Mouse (Mus musculus): ENCODE measurements around the gene Mrps27.

The Mrps27 gene

DNA sequence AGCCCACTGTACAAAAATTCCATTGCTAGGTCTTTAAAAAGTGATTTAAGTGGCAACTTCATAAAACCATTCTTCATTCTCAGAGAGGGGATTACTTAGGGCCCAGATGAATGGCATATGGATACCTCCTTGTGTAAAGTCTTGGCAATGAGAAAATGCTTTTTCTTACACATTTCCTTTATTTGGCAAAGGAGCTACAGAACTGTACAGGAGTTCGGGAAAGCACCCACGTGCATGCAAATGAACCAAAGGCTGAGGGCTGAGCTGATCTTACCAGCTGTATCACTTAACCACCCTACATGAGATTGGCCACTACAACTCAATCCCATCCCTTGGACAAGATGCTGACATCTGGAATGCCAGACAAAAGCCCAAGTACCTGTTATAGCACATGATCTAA is 95.6 kb downstream of the Mrps27 start:
- no peak for DNase-seq (ENCODE audit: low spot score)

DNA sequence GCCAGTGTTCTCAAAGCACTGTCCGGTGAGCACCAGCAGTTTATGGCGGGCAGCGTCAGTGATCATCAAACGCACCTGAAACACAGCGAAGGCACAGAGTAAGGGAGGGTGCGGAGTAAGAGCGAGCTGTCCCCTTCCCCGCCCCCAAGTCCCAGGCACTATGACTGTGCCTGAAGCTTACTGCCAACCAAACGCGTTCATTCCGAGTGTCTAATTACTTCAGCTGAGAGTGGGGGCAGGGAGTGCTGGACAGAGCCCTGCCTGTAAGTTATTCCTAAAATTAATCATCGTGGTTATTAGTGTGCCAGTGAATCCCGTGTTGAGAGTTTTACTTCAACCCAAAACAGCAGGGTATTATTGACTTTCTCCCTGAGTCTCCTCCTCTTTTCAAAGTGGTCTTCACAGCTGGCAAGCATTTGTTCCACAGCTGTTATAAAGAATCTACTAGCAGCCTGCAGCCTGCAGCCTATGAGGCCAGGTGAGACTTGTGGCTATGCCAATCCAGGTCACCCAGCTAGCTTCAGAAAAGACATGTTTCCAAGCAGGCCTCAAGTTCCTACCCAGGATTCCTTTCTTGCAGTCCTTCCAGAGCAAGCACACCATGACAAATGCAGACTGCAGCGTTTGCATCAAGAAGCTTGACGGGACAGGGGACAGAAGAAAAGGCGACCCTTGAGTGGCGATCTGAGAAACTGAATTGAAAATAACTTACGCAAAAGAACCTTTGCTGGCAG is 97.3 kb downstream of the Mrps27 start:
- DNase-seq (ENCODE audit: low spot score): no peak

DNA sequence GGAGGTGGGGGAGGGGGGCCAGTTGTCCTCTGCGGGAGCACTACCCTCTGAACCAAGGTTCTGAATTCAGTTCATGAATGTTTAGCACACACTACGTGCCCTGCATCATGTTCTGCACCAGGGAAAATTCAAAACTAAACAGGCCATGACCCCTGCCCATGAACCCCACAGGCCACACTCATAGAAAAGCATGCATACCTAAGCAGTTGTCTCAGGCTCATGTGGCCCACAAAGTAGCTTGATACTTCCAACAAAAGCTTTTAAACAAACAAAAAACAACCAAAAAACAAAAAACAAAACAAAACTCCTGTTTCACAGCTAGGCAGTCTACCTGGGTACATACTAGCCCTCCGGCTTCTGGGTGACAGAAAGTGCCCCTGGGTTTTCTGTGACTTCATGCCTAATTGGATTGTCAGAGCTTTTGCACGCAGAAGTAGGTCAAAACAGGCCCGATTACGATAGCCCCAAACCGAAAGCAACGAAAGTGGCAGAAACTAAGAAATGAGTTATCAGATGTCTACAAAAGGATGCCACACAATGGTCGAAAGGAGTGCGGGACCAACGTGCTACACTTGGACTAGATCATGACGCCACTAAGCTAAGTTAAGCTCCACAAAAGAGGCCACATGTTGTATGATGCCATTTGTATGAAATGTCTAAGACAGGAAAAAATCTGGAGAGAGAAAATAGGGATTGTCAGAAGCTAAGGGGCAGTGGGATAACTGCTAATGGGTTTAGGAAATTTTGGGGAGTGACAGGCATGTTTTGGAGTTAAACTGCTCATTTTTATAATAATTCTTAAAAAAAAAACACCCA is 98.1 kb downstream of the Mrps27 start:
- no peak for DNase-seq (ENCODE audit: low spot score)

DNA sequence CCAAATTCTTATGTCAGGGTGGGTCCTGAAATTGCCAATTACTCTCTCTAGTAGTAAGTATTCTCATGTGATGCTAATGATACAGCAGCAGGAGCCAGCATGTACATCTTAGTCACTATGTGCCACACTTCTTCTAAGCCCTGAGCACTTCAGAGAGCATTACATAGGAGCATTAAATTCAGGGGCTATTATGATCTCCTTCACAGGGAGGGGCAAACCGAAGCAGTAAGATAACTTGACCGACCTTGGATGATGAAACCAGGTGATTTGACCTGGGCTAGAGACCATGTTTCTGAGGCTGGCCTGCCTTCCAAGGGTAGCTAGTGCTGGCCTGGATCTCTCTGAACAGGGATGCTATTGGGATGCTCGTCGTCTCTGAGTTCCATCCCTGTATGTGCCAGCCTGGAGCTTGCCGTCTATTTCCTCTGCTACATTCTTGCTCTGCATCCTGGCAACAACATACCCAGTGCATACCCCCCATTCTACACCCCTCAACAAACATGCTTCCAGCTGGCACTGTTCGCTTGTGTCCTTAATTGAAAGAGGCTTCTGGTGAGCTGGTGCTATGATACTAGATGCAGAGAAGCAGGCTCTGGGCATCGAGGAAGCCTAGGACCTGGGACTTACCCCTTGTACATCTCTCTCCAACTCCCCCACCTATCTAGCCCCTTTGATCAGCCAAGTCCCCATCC is 99.0 kb downstream of the Mrps27 start:
- no peak for DNase-seq (ENCODE audit: low spot score)

DNA sequence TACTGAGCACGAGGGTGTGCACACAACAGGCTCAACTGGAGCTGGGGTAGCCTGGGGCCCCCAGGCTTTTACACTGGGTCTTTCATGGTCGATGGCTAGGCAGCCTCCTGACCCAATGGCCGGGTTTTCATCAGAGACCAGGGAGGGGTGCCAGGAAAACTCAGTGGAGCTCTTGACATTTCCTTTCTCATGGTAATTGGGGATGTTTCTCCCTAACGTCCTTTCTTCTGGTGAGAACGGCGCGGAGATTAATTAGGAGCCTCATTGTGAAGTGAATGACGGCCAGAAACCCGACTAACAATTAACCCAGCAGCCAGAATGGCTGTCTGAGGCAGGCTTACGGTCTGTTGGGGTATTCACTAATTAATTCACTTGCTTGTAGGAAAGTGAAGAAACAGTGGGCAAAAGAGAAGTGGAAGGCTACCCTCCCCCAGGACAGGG is 99.9 kb downstream of the Mrps27 start:
- peak; percentile 49 for DNase-seq (ENCODE audit: low spot score)

DNA sequence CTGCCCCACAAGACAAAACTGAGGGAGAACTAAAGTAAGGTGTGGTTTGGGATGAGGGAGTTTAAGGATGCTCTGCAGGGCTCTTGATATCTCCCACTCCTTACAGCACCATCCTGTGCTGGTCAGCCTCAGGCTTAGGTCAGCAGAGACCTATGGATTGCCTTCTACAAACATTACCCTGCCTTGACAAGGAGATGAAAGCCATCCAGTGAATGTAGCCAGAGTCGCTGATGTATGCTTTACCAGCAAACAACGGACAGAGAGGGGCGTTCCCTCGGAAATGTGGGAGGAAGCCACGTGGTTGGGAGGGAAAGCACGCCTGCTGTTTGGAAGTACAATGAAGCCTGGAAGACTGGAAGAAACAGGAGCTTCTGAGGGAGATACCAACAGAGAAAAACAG is 100.3 kb downstream of the Mrps27 start:
- DNase-seq (ENCODE audit: low spot score): no peak

DNA sequence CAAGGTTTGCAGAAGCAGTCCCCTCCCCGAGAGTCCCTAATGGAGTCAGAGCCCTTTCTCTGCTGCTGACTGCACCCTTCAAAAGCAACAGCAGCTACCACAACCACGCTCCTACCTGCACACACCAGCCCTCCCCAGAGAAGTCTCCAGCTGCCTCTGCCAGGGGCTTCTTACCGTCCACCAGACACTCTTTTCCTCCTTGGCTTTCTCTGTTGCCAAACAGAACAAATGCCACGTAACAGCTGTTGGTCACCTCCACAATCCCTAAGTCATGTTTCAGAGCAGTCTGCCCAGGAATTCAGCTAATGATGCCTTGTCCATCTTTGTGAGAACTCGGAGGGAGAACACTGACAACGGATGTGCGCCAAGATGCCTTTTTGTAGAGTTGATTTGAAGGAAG is 102.4 kb downstream of the Mrps27 start:
- DNase-seq (ENCODE audit: low spot score): no peak

DNA sequence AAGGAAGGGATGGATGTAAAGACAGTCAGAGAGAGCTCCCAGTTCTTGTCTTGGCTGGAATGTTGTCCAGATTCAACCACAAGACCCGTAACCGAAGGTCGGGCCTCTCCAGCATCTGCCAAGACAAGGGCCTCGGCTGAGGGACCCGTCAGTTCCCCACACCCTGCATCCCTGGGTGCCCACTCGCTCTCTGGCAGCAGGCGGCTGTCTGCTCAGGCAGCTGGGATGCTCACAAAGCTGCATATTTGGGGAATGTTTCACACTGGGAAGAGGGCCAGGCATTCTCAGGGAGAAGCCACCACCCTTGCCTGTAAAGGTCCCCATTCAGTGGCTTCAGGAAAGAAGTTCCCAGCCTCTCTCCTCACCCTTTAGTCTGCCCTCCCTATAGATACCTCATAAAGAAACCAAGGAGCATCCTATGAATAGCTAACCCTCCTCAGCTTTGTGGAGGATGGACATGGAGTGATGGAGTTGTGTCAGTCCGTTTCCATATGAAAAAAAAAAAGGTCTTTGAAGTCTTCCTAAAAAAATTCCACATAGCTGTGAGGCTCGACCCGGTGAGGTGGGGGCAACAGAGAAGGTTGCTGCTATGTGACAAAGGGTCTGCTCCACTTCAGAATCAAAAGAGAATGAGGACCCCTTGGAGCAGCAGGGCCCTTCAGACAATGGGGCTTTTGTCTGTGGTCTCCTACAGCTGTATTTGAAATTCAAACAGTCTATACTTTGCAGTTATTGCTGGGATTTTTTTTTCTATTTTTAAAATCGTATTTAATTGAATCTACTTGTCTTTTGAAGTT is 103.0 kb downstream of the Mrps27 start:
- peak; percentile 78 for DNase-seq (ENCODE audit: low spot score)

DNA sequence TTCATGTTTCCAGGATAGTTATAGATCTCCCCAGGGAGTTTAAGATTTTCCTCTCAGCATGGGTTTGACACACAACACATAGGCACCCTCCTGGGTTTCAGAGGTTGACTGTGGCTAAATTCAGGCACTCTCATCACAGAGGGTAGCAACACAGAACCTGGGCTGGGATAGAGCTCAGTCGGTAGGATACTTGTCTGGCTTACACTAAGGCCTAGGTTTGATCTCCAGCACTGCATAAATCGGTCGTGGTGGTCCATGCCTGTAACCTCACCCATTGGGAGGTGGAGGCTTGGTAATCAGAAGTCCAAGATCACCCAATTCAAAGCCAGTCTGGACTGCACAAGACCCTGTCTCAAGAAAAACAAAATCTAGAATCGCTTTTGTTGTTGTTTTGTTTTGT is 103.7 kb downstream of the Mrps27 start:
- no peak for DNase-seq (ENCODE audit: low spot score)

DNA sequence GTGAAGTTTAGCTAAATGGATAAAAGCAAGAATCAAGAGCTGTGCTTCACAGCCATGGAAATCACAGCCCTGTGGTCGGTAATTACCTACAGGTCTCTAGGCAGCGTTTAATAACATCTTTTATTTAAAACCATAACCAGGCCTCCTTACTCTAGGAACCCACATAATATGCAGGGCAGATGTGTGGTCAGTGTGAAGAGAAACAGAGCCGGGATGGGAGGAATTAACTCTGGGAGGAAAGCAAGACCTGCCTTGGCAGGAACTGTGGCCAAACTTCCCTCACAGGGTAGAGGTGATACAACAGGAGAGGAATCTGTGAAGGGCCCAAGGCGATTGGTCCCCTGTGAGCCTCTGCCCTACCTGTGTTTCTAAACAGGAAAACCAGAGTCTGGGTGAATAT is 105.0 kb downstream of the Mrps27 start:
- no peak for DNase-seq (ENCODE audit: low spot score)

DNA sequence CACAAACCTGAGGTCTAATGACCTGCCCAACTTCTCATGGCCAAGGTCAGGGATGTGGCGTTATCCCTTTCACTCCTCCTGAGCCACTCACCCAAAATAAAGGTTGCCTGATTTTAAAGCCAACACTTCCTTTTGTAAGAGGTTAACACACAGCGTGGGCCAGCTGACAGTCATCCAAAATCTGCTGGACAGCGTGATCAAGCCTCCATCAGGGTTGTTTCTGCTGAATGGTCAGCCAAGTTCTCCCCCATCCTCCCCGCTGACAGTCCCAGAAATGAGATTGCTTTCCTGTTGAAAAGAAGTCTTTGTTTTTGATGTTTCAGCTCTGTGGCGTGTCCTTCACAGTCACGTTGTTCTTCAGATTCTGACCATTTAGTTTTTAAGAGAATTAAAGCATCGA is 106.2 kb downstream of the Mrps27 start:
- DNase-seq (ENCODE audit: low spot score): no peak

DNA sequence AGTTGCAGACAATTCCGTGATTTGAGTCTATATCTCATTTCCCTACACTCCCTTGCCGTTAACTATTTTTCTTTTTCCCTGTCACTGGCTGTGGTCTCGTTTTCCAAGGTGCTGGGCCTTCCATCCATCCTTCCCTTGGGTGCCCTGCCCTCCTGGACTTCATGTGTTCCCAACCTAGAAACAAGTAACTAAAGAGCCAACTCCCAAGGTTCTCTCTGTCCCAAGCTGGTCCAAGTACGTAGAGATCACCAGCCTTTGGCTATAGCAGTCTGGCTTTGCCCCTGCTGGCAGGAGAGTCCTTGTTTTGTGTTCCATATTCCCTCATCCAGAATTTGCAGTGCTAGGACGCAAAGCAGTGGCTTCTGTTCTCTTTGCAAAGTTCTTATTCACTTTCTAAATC is 106.7 kb downstream of the Mrps27 start:
- no peak for DNase-seq (ENCODE audit: low spot score)

DNA sequence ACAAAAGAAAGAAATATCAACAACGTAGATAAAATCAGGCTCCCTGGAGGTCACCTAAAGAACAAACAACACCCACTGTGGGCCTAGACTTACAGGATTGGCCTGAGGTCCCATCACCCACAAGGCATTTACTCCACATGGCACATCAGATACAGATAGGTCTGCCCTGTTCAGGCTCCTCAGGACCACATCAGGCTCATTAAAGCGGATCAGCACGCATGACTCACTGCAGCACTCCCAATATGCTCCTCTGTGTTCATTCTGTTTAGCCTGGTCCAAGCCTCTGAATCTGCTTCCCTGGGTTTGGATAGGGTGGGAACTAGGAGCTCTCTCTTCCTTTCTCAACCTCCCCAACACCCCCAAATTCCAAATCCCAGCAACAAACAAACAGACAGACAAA is 107.9 kb downstream of the Mrps27 start:
- DNase-seq (ENCODE audit: low spot score): no peak

DNA sequence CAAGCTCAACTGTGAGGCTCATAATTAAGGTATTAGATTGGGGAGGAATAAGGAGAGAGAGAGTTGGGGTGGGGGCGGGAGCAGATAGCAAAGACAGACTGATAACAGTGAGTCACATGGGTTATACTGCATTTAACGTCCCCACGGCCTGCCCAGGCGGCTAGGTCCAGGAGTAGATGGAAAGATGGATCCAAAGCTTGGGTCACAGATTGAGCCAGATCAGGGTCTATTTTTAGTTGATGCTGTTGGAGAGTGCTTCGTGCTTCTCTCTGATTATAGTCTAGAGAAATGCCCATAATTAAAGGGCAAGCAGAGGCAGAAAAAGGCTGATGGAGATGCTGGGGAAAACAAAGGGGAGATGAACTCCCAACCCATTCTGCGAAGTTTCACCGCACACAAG is 110.4 kb downstream of the Mrps27 start:
- DNase-seq (ENCODE audit: low spot score): no peak

DNA sequence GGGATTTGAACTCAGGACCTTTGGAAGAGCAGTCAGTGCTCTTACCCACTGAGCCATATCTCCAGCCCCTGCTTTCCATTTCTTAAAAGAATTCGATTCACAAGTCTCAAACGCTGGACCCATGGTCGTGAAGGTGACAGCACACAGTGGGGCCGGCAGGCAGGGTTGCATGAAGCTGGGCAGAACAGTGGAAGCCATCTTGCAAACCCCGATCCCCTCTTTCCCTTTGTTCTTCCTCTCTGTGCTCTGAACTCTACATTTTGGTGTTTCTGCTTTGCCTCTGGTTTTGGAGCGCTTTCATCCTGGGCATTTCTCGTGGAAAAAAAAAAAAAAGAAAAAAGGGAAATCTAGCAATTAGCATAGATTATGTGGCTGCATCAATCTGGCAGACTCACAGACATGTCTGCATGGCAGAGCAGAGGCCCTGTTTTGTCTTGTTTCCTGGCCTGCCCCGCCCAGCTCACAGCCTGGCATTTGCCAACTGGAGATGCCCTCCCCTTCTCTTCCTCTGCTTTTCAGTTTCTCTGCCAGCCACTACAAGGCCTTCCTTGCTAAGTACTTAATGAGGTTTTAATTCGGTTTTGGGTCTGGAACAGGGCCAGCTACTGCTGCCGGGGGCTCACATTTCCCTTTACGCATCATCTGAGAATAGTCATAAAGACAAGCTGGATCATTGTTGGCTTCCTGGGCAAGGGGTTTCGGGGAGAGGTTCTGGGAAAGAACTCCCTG is 114.2 kb downstream of the Mrps27 start:
- DNase-seq (ENCODE audit: low spot score): no peak

DNA sequence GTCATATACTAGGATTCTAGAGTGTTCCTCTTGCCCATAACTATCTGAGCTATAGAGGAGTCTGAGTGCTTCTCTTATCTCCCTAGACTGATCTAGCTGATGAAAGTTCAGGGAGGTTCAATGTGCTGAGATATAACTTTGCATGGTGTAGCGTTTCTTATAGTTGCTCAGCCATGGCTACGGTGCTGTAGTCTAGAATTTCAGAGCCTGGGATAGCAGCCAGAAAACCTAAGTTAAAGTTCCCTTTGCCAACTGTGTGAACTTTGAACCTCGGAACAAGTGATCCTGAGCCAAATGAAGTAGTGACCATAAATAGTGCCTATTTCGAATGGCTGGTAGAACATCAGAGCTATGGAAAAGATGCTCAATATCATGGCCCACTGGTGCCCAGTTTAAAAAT is 115.0 kb downstream of the Mrps27 start:
- DNase-seq (ENCODE audit: low spot score): no peak

DNA sequence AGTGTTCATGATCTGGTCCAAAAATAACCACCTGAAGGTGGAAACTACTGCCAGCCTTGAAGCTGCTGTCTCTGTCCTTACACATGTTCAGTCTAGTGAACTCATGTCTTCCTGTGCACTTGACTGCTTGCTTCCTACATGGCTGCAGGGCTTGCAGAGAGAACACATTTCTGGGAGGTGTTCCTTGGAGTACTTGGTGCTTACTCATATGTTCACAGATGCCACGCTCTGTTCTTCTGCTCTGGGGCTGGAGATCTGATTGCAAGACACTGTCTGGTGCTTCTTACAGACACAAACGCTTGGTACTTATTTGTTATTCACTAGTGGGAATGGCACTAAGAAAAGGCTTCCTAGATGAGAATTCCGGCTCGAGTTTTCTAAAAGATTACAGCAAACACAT is 117.3 kb downstream of the Mrps27 start:
- no peak for DNase-seq (ENCODE audit: low spot score)

DNA sequence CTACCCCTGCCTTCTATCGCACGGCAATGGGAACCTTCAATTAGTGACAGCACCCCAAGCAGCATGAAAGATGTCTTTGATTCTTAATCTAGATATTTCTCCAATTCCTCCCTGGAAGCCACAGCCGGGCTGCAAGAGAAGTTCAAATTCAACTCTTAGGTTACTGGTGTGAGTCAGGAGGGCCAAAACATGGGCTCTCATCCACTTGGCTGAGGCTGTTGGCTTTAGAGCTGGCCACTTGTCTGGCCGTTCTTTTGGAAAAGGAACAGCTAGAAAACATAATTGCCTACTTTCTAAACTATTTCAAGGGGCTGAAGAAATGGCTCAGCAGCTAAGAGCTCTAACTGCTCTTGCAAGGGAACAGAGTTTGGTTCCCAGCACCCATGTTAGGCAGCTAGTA is 120.0 kb downstream of the Mrps27 start:
- DNase-seq (ENCODE audit: low spot score): no peak
